Mouse (Mus musculus) ES-Bruce4 (cell line): ENCODE data around the gene P2ry13.

Experiments
- CTCF ChIP-seq: IDR thresholded peaks from one replicate; pipeline ENCODE4 v1.8.1; 2011; ENCODE audit warnings: low read depth, low read length
- POLR2A ChIP-seq: IDR thresholded peaks from one replicate; pipeline ENCODE4 v1.8.1; 2011; ENCODE audit warnings: low read length; ENCODE audit not compliant: insufficient read depth

GRCm38 (mm10) chr3:59248031-59248430 lies 37.3 kb upstream of the P2ry13 start:
- no peak for TF ChIP-seq POLR2A
- TF ChIP-seq CTCF: no peak
